Mouse (Mus musculus) cerebellum, adult 2 months (tissue): ENCODE data around the gene Ppm1l.

Experiments
- CTCF ChIP-seq: fragments of 200-500 bp; IDR thresholded peaks from 2 replicates; pipeline ENCODE4 v1.5.1; 2011; ENCODE audit warnings: low read depth, mild to moderate bottlenecking, control low read depth, low read length, moderate library complexity, borderline replicate concordance; ENCODE audit not compliant: insufficient read depth
- POLR2A ChIP-seq: fragments of 200-500 bp; IDR thresholded peaks from 2 replicates; pipeline ENCODE4 v1.6.1; 2011; ENCODE audit warnings: low read length, control low read depth, borderline replicate concordance; ENCODE audit not compliant: insufficient read depth

- no peak for TF ChIP-seq POLR2A
- TF ChIP-seq CTCF, result no peak
These were observed 130.3 kb downstream of the Ppm1l start for GRCm38 (mm10) chr3:69446989-69447388.
